Mouse (Mus musculus) G1E (cell line): ENCODE data around the gene Fmnl2.

Source experiments
- CTCF ChIP-seq: IDR thresholded peaks from 2 replicates; pipeline ENCODE4 v1.5.1; 2012; ENCODE audit warnings: low read depth, low read length, inconsistent platforms, mixed read lengths
- POLR2AphosphoS5 ChIP-seq: IDR thresholded peaks from 2 replicates; pipeline ENCODE4 v1.6.1; 2012; ENCODE audit warnings: low read depth, low read length, inconsistent platforms; ENCODE audit not compliant: insufficient replicate concordance

- TF ChIP-seq CTCF: no peak
- no peak for TF ChIP-seq POLR2AphosphoS5
Observed at GRCm38 (mm10) chr2:52985167-52985566, 127.5 kb downstream of the Fmnl2 start.
